Mouse (Mus musculus) myocyte (in vitro differentiated cells): Measurements from ENCODE around the gene Gm7102. TPM values are rescaled to one million over a fixed set of nuclear protein-coding genes. Genes with fewer than 3 reads are reported as not detected.
A peak's percentile ranks its signal among the peaks of the same experiment; 100 is the strongest.
"Not testable (repeated sequence)": the region's sequence is repeated elsewhere in the genome, so short reads cannot be mapped to it uniquely, and the experiment has no call there.

Experiments
- H3K27me3 ChIP-seq: one replicate; pipeline ENCODE4 v1.6.1; 2011; ENCODE audit not compliant: control insufficient read depth, insufficient read depth, insufficient read length
- H3K36me3 ChIP-seq: one replicate; pipeline ENCODE4 v1.6.1; 2011; ENCODE audit not compliant: control insufficient read depth, insufficient read depth
- H3K4me2 ChIP-seq: one replicate; pipeline ENCODE4 v1.6.1; 2011; ENCODE audit warnings: low read depth, control low read depth
- H3K4me3 ChIP-seq: one replicate; pipeline ENCODE4 v1.5.1; 2011; ENCODE audit warnings: mild to moderate bottlenecking, control low read depth, moderate library complexity
- H3K79me2 ChIP-seq: one replicate; pipeline ENCODE4 v1.6.1; 2011; ENCODE audit not compliant: control insufficient read depth, insufficient read depth
- H3ac ChIP-seq: one replicate; pipeline ENCODE4 v1.6.1; 2011; ENCODE audit not compliant: control insufficient read depth, insufficient read length
- CEBPB ChIP-seq: IDR thresholded peaks from 2 replicates; pipeline ENCODE4 v1.6.1; 2011; ENCODE audit warnings: mild to moderate bottlenecking, moderate library complexity; ENCODE audit not compliant: poor library complexity, insufficient read depth, severe bottlenecking
- E2F4 ChIP-seq: IDR thresholded peaks from one replicate; pipeline ENCODE4 v1.6.1; 2011; ENCODE audit warnings: mild to moderate bottlenecking, control low read depth, moderate library complexity; ENCODE audit not compliant: insufficient read depth
- MAX ChIP-seq: IDR thresholded peaks from one replicate; pipeline ENCODE4 v1.6.1; 2011; ENCODE audit warnings: low read depth, mild to moderate bottlenecking, control low read depth
- MYOD1 ChIP-seq, 3 experiments: IDR thresholded peaks; one replicate each; pipeline ENCODE4 v1.6.1; 2011; ENCODE audit warnings: control low read depth in 2 of 3, low read depth in 2 of 3, mild to moderate bottlenecking in 2 of 3, moderate library complexity in 1 of 3; ENCODE audit not compliant: insufficient read length in 2 of 3, control insufficient read depth in 1 of 3
- MYOG ChIP-seq, 3 experiments: IDR thresholded peaks; one replicate each; pipeline ENCODE4 v1.6.1; 2011; ENCODE audit warnings: control low read depth in 2 of 3, low read depth in 2 of 3, mild to moderate bottlenecking in 2 of 3; ENCODE audit not compliant: insufficient read length in 2 of 3, control insufficient read depth in 1 of 3, insufficient read depth in 1 of 3
- POLR2A ChIP-seq: IDR thresholded peaks from one replicate; pipeline ENCODE4 v1.6.1; 2011; ENCODE audit warnings: low read depth, mild to moderate bottlenecking, control low read depth, moderate library complexity; ENCODE audit not compliant: insufficient read length
- POLR2AphosphoS2 ChIP-seq: IDR thresholded peaks from one replicate; pipeline ENCODE4 v1.6.1; 2011; ENCODE audit warnings: low read depth, control low read depth; ENCODE audit not compliant: insufficient read length
- REST ChIP-seq: IDR thresholded peaks from one replicate; pipeline ENCODE4 v1.6.1; 2011; ENCODE audit warnings: mild to moderate bottlenecking, control low read depth, moderate library complexity; ENCODE audit not compliant: insufficient read depth, insufficient read length
- SRF ChIP-seq: IDR thresholded peaks from one replicate; pipeline ENCODE4 v1.6.1; 2011; ENCODE audit warnings: low read depth; ENCODE audit not compliant: control insufficient read depth, insufficient read length
- TCF12 ChIP-seq: IDR thresholded peaks from one replicate; pipeline ENCODE4 v1.6.1; 2011; ENCODE audit warnings: mild to moderate bottlenecking, control low read depth; ENCODE audit not compliant: poor library complexity, insufficient read depth, severe bottlenecking
- TCF3 ChIP-seq: IDR thresholded peaks from one replicate; pipeline ENCODE4 v1.6.1; 2011; ENCODE audit warnings: low read depth, control low read depth; ENCODE audit not compliant: insufficient read length
- USF1 ChIP-seq: IDR thresholded peaks from one replicate; pipeline ENCODE4 v1.6.1; 2011; ENCODE audit warnings: low read depth, mild to moderate bottlenecking, control low read depth, moderate library complexity
- polyA plus RNA-seq: library from polyadenylated mRNA; unstranded; fragments of >200 nt; fragmentation: generic; extraction: Trizol; gene quantifications from one replicate; pipeline ENCODE4 v1.2.1, GENCODE M21; 2012; ENCODE audit warnings: missing spikeins

Gene Gm7102
- polyA plus RNA-seq, 1 experiment = not detected

- Histone ChIP-seq H3K36me3 (no peaks in the 10 kb centered on the region), H3K4me3 (no peak overlapping the region), H3K27me3 (no peaks in the 10 kb centered on the region), H3ac (no peak overlapping the region), H3K79me2 (no peaks in the 10 kb centered on the region), H3K4me2 (no peak overlapping the region)
- no peak for TF ChIP-seq MAX
- no peak for TF ChIP-seq POLR2A
- no peak for TF ChIP-seq TCF12
Measured at GRCm38 (mm10) chr19:61199316-61199715, 23.2 kb upstream of the Gm7102 start.

- H3K4me2 ChIP-seq, H3ac ChIP-seq, H3K27me3 ChIP-seq, H3K4me3 ChIP-seq, H3K36me3 ChIP-seq, H3K79me2 ChIP-seq: not testable (repeated sequence)
Measured at GRCm38 (mm10) chr19:61183590-61183989, 7.5 kb upstream of the Gm7102 start, which contains the start of gene Gm6020. TSS of gene Gm6020 (plus strand) at chr19:61183890.

- H3K4me3 ChIP-seq = no peak overlapping the region
- no peaks in the 10 kb centered on the region for H3K27me3 ChIP-seq
- TF ChIP-seq POLR2AphosphoS2 (no peak), POLR2A (no peak)
- no peaks in the 10 kb centered on the region for H3K36me3 ChIP-seq
- no peak overlapping the region for H3ac ChIP-seq
- no peaks in the 10 kb centered on the region for H3K79me2 ChIP-seq
- H3K4me2 ChIP-seq = peak overlapping the region; percentile 12
Measured at GRCm38 (mm10) chr19:61151701-61152420, 24.2 kb downstream of the Gm7102 start.

- H3K79me2 ChIP-seq = no peaks in the 10 kb centered on the region
- no peak overlapping the region for H3K4me2 ChIP-seq
- no peaks in the 10 kb centered on the region for H3K27me3 ChIP-seq
- no peak for TF ChIP-seq POLR2A
- no peak for TF ChIP-seq MAX
- no peak for TF ChIP-seq MYOD1 (IDR thresholded peaks at IDR 0.05; ENCODE audit: control insufficient read depth in 1 of 3, insufficient read length in 2 of 3, low read depth in 2 of 3)
- no peak for TF ChIP-seq TCF12
- TF ChIP-seq USF1 = no peak
- no peak for TF ChIP-seq CEBPB
- no peak for TF ChIP-seq E2F4
- no peak for TF ChIP-seq SRF
- no peak overlapping the region for H3K4me3 ChIP-seq
- no peak overlapping the region for H3ac ChIP-seq
- H3K36me3 ChIP-seq = no peaks in the 10 kb centered on the region
Measured at GRCm38 (mm10) chr19:61151372-61151700, 24.8 kb downstream of the Gm7102 start.

- Histone ChIP-seq H3K27me3 (no peaks in the 10 kb centered on the region), H3K79me2 (peaks cover 14% of the 10 kb centered on the region), H3K4me2 (peak overlapping the region; percentile 93), H3K4me3 (peak overlapping the region; percentile 61), H3K36me3 (no peaks in the 10 kb centered on the region), H3ac (peak overlapping the region; percentile 13)
- TF ChIP-seq POLR2AphosphoS2 = no peak
- no peak for TF ChIP-seq SRF
- no peak for TF ChIP-seq E2F4
- TF ChIP-seq MAX = no peak
- TF ChIP-seq POLR2A = no peak
- TF ChIP-seq TCF3 = no peak
- TF ChIP-seq USF1 = no peak
- TF ChIP-seq TCF12 = no peak
- TF ChIP-seq MYOG (IDR thresholded peaks at IDR 0.05; ENCODE audit: control insufficient read depth in 1 of 3, insufficient read depth in 1 of 3, insufficient read length in 2 of 3, low read depth in 2 of 3) = no peak
- no peak for TF ChIP-seq MYOD1 (IDR thresholded peaks at IDR 0.05; ENCODE audit: control insufficient read depth in 1 of 3, insufficient read length in 2 of 3, low read depth in 2 of 3)
- no peak for TF ChIP-seq REST
- no peak for TF ChIP-seq CEBPB
Measured at GRCm38 (mm10) chr19:61141299-61141698, 34.8 kb downstream of the Gm7102 start.

- Histone ChIP-seq H3K36me3 (no peaks in the 10 kb centered on the region), H3K27me3 (no peaks in the 10 kb centered on the region), H3K4me3 (peak within 1 kb of the TSS; percentile 61), H3ac (peak within 1 kb of the TSS; percentile 13), H3K4me2 (peak within 1 kb of the TSS; percentile 93), H3K79me2 (peaks cover 14% of the 10 kb centered on the region)
- TF ChIP-seq TCF3 = no peak
- TF ChIP-seq POLR2A = peak; percentile 61
- peak; percentile 63 for TF ChIP-seq POLR2AphosphoS2
Measured at GRCm38 (mm10) chr19:61140342-61141206, 35.5 kb downstream of the Gm7102 start, which contains the start of gene Zfp950. TSS of gene Zfp950 (minus strand) at chr19:61140840.
